Mouse (Mus musculus): ENCODE data around the gene Hist2h4.
A peak's percentile ranks its signal among the peaks of the same experiment; 100 is the strongest.

Hist2h4 gene

GRCm38 (mm10) chr3:96245003-96245886, 17.9 kb downstream of the Hist2h4 start, which contains the start of gene Hist2h2aa1:
Gene Hist2h2aa1 (plus strand): TSS chr3:96245497.
- peak; percentile 87 to 88 for DNase-seq

DNA sequence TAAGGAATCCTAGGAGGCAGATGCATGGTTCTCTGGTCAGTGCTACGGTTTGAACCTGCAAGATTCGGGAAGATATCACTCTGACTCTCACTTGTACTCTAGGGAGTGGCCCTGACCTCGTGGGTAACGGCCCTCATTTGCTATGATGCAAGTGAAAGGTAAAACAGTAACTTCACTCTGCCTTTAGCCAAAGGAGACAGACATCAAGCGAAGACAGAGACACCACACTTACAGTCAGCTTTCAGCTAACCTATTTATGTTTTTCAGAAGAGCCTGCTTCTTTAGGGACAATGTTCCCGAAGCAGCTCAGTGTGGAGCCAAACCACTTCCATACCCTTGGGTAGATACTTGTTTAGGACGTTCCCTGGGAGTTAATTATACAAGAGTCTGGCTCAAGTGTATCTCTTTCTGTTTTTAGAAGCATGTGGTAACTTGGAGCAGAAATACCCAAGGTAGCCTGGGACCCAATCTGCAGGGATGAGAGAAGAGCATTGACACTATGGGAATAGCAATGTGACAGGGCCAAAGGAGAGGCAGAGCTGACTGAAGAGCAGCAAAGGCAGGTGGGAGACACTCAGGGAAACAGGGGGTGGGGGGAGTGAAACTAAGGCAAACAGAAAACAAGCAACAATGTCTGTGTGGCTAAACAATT, 19.1 kb downstream of the Hist2h4 start:
- peak; percentile 19 to 28 for DNase-seq

- no peak for DNase-seq
Measured at GRCm38 (mm10) chr3:96240799-96241197, 22.3 kb downstream of the Hist2h4 start.

- peak; percentile 94 to 95 for DNase-seq
Measured at GRCm38 (mm10) chr3:96239949-96240798, 22.9 kb downstream of the Hist2h4 start, which contains the start of gene Hist2h2aa2. Gene Hist2h2aa2 (minus strand): TSS chr3:96240276.

DNA sequence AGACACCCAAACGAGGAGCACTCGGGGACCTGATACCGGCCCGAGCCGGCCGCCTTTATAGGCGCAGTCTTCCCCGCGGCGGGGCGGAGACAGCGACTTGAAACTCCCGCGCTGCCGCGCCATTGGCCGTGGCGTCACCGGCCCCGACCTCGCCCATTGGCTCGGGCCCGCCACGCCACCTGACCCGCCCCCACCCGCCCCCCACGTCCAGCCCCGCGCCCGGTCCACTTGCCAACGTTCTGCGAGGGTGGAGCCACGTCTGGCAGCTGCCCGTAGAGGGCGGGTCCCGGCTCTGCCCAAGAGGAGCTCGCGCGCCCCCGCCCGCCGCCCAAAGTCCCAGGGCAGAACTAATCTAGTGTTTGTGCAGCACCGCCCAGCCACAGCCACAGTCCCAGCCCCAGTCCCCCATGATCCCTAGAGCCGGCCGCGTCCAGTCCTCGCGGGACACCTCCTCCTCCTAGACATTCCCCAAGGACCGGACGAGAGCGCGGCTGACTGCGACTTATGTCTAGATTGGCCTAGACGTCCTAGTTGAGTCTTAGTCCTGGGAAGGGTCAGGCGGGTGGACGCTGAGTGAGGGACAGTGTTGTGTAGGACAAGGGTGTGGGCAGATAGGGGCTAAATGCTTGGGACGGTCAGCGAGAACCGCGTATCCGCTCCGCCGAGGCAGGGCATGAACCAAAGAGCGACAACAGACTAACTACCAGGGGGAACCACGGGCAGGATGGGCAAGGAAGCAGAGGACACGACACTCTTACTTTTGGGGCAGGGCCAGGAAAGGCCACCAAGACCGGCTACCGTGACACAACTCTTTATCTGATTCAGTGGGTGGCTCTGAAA, 23.9 kb downstream of the Hist2h4 start, which contains the start of gene Hist2h3c2:
Hist2h3c2 (minus strand) TSS at position 174 of the 840 bp plus-strand sequence.
- peak; percentile 33 to 64 for DNase-seq

DNA sequence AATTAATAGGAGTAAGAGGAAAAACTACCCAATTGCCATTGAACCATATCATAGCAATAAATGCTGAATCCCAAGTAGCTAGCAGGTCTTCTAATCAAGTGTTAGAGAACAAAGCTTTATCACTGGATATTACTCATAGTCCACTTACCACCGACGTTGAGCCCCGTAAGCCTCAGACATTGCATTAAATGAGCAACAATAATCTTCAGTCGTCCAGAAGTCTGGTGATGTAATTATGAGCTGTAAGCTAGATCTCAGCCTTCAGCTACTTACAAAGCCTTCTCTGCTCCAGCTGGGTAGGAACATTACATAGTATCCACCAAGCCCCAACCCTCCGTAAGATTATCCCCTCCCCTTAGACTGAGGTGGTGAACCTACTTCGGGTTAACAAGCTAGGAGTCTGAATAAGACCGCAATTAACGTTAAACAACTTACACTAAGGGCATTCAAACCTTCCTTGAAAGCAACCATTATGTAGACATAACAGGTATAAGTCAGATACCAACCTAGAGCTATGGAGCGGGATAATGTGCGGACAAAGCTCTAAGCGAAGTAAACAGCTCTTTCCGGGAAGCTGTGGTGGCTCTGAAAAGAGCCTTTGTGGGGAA, 25.1 kb downstream of the Hist2h4 start:
- DNase-seq, result no peak

DNA sequence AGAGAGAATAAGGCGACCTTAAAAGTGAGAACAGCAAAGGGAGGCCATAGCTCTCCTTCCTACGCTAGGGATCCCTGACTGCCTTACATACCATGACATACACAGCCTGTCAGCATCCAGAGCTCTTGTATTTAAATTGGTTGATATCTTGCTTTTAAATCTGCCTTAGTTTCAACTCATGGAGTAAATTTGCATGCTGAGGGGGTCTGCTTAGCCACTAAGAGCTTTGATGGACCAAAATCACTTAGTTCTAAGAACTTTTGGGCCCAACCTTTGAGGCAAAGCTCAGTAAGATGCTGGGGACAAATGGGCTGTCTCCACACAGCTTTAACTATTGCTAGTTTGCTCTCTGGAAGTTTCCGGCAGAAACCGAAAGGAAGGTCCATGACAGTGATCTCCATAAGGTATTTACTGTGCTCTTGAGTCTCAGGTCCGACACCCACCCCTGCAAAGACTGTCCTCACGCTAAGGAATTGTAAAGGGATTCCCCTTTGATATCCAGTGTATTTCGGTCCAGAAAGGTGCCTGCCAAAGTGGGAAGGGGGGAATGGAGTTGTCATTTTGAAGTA, 25.7 kb downstream of the Hist2h4 start:
- no peak for DNase-seq

DNA sequence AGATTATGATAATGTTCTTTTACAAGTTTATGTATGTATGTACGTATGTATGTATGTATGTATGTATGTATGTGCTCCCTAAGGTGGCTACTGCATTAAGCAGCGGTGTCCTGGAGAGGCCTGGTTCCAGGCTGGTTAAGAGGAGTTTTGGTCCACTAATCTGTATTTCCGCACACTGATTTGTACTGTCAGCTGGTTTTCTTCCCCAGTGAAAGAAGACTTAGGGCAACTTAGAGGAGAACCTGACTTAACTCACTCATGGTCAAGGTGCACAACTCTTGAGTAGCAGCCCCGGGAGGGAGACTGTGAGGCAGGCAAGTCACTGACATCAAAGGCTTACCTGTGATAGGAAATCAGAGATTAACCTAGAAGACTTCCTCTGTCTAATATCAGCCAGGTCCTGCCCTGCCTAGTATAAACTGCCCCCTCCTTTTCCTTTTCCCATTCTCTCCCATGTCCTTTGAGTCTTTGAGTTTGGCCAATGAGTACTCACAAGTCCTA, 26.2 kb downstream of the Hist2h4 start:
- no peak for DNase-seq

DNA sequence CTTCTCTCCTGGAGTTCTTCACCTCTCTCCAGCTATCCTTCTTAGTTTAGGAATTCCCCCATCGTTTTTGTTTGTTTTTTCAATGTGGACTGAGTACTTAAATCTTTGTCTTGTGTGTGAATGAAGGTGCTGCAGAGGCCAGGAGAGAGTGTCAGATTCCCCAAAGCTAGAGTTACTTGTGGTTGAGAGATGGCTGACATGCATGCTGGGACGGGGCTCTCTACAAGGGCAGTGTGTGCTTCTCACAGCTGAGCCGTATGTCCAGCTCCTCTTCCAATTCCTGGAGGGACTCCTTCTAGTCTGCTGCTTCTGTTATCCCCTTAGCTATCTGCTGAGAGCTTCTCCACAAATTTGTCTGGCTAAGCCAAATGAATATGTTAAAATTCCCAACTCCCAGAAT, 27.3 kb downstream of the Hist2h4 start:
- no peak for DNase-seq

DNA sequence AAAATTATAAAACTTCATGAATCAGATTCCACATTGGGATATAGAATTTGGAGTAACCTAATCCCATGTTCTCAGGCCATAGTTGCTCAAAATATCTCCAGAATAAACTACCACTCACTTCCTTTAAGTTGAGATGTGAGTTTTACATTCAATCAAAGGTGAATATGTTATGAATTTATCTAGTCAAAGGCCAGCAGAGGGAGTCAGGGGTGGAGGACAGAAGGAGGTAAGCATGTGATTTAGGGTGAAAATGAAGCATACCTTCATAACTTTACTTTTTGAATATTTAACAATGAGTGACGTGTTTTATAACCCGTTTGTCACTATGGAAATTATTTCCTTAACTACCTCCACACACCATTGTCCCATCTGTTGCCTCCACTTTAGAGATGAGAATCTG, 28.2 kb downstream of the Hist2h4 start:
- DNase-seq, result no peak

- no peak for DNase-seq
Measured at GRCm38 (mm10) chr3:96231758-96232120, 31.4 kb downstream of the Hist2h4 start.

- DNase-seq, result no peak
Measured at GRCm38 (mm10) chr3:96230910-96231757, 32.0 kb downstream of the Hist2h4 start.

DNA sequence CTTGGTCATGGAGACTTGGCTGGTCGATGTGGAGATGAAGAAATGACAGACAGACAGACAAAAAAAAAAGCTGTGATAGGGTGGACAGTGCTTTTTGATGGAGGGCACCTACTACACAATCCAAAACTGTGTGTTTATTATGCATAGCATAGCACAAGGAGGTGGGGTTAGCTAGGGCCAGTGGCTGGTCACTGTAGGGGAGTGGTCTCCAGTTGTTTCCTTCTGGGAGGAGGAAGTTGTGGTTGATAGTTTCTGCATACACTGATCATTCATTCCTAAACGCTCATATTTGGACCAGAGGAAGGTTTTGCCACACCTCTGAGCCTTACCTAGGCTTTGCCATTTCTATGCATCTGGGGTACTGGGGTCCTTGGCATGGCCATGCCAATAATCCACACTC, 32.7 kb downstream of the Hist2h4 start:
- DNase-seq, result no peak

DNA sequence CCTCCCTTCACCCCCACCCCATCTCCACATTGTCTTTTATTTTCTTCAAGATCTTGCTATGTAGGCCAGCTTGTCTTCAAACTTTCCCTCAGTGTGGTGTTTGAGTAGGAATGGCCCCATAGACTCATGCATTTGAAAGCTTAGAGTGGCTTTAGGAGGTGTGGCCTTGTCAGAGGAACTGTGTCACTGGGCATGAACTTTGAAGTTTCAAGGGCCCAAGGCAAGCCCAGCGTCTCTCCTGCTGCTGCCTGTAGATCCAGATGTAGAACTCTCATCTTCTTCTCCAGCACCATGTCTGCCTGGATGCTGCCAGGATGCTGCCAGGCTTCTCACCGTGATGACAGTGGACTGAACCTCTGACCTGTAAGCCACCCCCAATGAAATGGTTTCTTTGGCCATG, 34.3 kb downstream of the Hist2h4 start:
- no peak for DNase-seq

DNA sequence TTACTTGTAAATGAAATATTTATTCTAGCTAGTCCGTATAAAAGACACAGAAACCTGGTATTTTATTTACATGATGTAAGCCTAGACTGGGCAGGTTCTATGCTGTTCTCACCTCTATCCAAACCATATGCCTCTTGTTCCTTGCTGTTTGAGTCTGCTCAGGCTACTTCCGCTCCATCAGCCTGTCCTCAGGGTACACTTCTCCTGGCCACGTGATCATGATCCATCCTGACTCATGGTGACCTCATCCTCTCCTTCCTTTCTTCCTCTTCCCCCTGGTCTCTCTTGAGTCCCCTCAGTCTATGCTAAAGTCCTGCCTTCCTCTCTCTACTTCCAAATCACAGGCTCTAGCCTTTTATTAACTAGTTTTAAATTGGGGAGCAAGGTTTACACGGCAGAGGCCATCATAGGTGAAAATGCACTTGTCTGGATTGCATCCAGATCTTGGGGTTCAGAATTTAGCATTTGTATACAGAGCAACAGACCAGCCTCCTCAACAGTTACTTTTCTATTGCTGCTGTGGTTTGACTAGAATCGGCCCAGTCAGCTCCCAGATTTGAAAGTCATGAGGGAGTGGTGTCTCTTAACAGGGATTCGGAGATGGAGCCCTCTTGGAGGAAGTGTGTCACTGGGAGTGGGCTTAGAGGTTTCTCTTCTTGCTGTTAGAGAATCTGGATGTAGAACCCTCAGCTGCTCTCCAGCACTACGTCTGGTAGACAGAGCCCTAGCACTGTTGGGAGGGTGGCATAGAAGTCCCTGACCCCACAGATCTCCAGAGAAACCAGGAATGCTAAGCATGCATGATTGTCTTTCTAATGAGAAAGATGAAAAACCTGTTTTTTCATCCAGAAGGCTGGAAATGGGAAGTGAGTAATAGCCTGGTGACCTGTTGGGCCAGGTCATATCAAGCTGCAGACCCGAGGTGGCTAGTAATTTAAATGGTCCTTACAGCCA, 36.1 kb downstream of the Hist2h4 start:
- no peak for DNase-seq

DNA sequence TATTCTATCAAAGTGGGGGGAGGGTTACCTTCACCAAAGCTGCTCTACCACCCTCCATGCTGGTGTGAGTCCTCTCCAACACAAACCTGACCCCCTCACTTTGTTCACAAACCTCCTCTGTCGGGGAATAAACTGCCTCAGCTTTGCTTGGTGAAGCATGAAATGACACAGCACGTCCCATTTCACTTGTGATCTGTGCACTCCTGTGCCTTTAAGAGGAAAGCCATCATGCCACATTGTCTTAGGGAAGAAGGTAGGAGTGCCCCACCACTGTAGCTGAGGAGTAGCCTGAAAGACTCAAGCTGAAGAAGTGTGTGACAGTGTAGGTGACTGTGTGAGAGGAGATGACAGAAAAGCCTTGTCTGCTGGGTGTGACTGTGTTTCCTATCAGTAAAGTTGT, 37.7 kb downstream of the Hist2h4 start:
- DNase-seq, result no peak

DNA sequence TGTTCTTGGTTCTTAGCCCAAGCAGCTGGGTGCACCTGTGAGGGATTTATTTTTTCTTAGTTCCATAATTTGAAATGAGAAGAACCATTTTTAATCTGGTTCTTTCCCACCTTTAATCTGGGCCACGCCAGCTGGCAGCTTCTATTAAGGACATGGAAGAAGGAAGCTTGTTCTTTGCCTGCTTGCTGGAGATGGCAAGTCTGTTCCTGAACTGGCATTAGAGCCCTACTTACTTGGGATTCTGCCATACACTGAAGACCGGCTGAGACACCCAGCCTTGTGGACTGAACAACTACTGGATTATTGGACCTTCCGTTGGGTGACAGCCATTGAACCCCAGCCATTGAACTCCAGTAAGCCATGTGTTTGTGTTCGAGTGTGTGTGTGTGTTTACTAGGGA, 40.3 kb downstream of the Hist2h4 start:
- no peak for DNase-seq

- DNase-seq, result peak; percentile 47 to 52
Measured at GRCm38 (mm10) chr3:96221640-96222038, 41.5 kb downstream of the Hist2h4 start.
